Mouse (Mus musculus) forebrain, embryonic 14.5 days (tissue): ENCODE measurements around the gene Shank2. TPM values are rescaled to one million over a fixed set of nuclear protein-coding genes. Genes with fewer than 3 reads are reported as not detected.

Source experiments
- ATAC-seq: fragments of 200-750 bp; cut with Nextera tagmentation; 2 replicates; pipeline ENCODE4 v1.8.0; 2017; ENCODE audit warnings: mild to moderate bottlenecking, moderate library complexity
- DNase-seq: peaks from one replicate; pipeline ENCODE4 v3.0.0-alpha.2; 2015; ENCODE audit warnings: low spot score
- H3K27ac ChIP-seq: fragments of 300-500 bp; sonication (generic); 2 replicates; pipeline ENCODE4 v1.5.1; 2014; ENCODE audit warnings: low read depth, mild to moderate bottlenecking, control low read depth, low read length, moderate library complexity
- H3K27me3 ChIP-seq: fragments of 300-500 bp; sonication (generic); replicated peaks from 2 replicates; pipeline ENCODE4 v1.6.1; 2014; ENCODE audit warnings: low read length, control low read depth, mixed read lengths; ENCODE audit not compliant: control insufficient read depth, insufficient read depth
- H3K36me3 ChIP-seq: fragments of 300-500 bp; sonication (generic); 2 replicates; pipeline ENCODE4 v1.6.1; 2014; ENCODE audit warnings: low read length, control low read depth; ENCODE audit not compliant: control insufficient read depth, insufficient read depth
- H3K4me1 ChIP-seq: fragments of 300-500 bp; sonication (generic); 2 replicates; pipeline ENCODE4 v1.6.1; 2014; ENCODE audit warnings: antibody characterized with exemption, low read length, control low read depth; ENCODE audit not compliant: control insufficient read depth, insufficient read depth
- H3K4me2 ChIP-seq: fragments of 300-500 bp; sonication (generic); 2 replicates; pipeline ENCODE4 v1.6.1; 2014; ENCODE audit warnings: mild to moderate bottlenecking, control low read depth, low read length
- H3K4me3 ChIP-seq: fragments of 300-500 bp; sonication (generic); 2 replicates; pipeline ENCODE4 v1.5.1; 2014; ENCODE audit warnings: low read depth, low read length, control low read depth
- H3K9ac ChIP-seq: fragments of 300-500 bp; sonication (generic); 2 replicates; pipeline ENCODE4 v1.6.1; 2014; ENCODE audit warnings: mild to moderate bottlenecking, low read length, control low read depth, moderate library complexity
- H3K9me3 ChIP-seq: fragments of 300-500 bp; sonication (generic); replicated peaks from 2 replicates; pipeline ENCODE4 v1.6.1; 2016; ENCODE audit warnings: low read length, control low read depth, mixed read lengths; ENCODE audit not compliant: control insufficient read depth
- WGBS: fragments of 180-500 bp; shearing (Covaris S2); extraction: QIAGEN DNeasy Blood & Tissue Kit; methylation state at CpG from one replicate; pipeline ENCODE4 v1.1.7; 2014; 5-methylcytosine and 5-hydroxymethylcytosine counted together
- polyA plus RNA-seq: library from polyadenylated mRNA; unstranded; fragments of >200 nt; fragmentation: Nextera tagmentation; extraction: Ambion mirVana; gene quantifications from 2 replicates; pipeline ENCODE4 v1.2.1, GENCODE M21; 2014

Gene Shank2
- polyA plus RNA-seq, 1 experiment from 2014 or later = 4.6 TPM

- Histone ChIP-seq H3K27me3 (no peaks in the 10 kb centered on the region), H3K4me3 (no peak overlapping the region), H3K4me1 (no peaks in the 10 kb centered on the region), H3K27ac (no peak overlapping the region), H3K4me2 (no peak overlapping the region), H3K9me3 (no peaks in the 10 kb centered on the region), H3K36me3 (no peaks in the 10 kb centered on the region), H3K9ac (no peak overlapping the region)
- WGBS = 65% methylated on average over 8 of the region's 8 CpGs
- peak; percentile 40; the same call in 1 of the 2 replicates for ATAC-seq
- peak; percentile 26 for DNase-seq
Measured at GRCm38 (mm10) chr7:144153682-144154081, 152.0 kb downstream of the Shank2 start.

GRCm38 (mm10) chr7:144157936-144158335 lies 156.2 kb downstream of the Shank2 start:
- H3K4me3 ChIP-seq = no peak overlapping the region
- no peaks in the 10 kb centered on the region for H3K27me3 ChIP-seq
- DNase-seq (no peak), ATAC-seq (no peak)
- WGBS = 86% methylated on average over 8 of the region's 8 CpGs
- H3K9ac ChIP-seq = no peak overlapping the region
- no peaks in the 10 kb centered on the region for H3K36me3 ChIP-seq
- H3K27ac ChIP-seq = no peak overlapping the region
- H3K9me3 ChIP-seq = no peaks in the 10 kb centered on the region
- no peak overlapping the region for H3K4me2 ChIP-seq
- peaks cover 9% of the 10 kb centered on the region for H3K4me1 ChIP-seq

- Histone ChIP-seq H3K36me3 (no peaks in the 10 kb centered on the region), H3K9ac (no peak overlapping the region), H3K27ac (peak overlapping the region; percentile 60; the same call in 1 of the 2 replicates), H3K4me1 (peaks cover 9% of the 10 kb centered on the region), H3K27me3 (no peaks in the 10 kb centered on the region), H3K9me3 (no peaks in the 10 kb centered on the region), H3K4me2 (no peak overlapping the region), H3K4me3 (no peak overlapping the region)
- ATAC-seq (peak; percentile 83), DNase-seq (peak; percentile 66)
- 54% methylated on average over 8 of the region's 8 CpGs for WGBS
Measured at GRCm38 (mm10) chr7:144159556-144159955, 157.8 kb downstream of the Shank2 start.

- peak overlapping the region; percentile 60; the same call in 1 of the 2 replicates for H3K27ac ChIP-seq
- no peak overlapping the region for H3K9ac ChIP-seq
- H3K4me3 ChIP-seq = no peak overlapping the region
- DNase-seq (no peak), ATAC-seq (no peak)
- H3K36me3 ChIP-seq = no peaks in the 10 kb centered on the region
- H3K9me3 ChIP-seq = no peaks in the 10 kb centered on the region
- no peak overlapping the region for H3K4me2 ChIP-seq
- WGBS = 74% methylated on average over 2 of the region's 2 CpGs
- no peaks in the 10 kb centered on the region for H3K27me3 ChIP-seq
- peaks cover 9% of the 10 kb centered on the region for H3K4me1 ChIP-seq
Measured at GRCm38 (mm10) chr7:144160066-144160465, 158.3 kb downstream of the Shank2 start.

GRCm38 (mm10) chr7:144160646-144161249 lies 159.0 kb downstream of the Shank2 start:
- ATAC-seq (peak; percentile 58; the same call in 1 of the 2 replicates), DNase-seq (peak; percentile 49)
- Histone ChIP-seq H3K27ac (peak overlapping the region; percentile 48), H3K9ac (no peak overlapping the region), H3K4me3 (no peak overlapping the region), H3K4me1 (peaks cover 9% of the 10 kb centered on the region), H3K27me3 (no peaks in the 10 kb centered on the region), H3K36me3 (no peaks in the 10 kb centered on the region), H3K4me2 (no peak overlapping the region), H3K9me3 (no peaks in the 10 kb centered on the region)
- 84% methylated on average over 15 of the region's 15 CpGs for whole genome bisulfite sequencing

GRCm38 (mm10) chr7:144170272-144170671 lies 168.5 kb downstream of the Shank2 start:
- peaks cover 8% of the 10 kb centered on the region; the same call in 1 of the 2 replicates for H3K4me1 ChIP-seq
- no peak overlapping the region for H3K27ac ChIP-seq
- WGBS = 80% methylated on average over 5 of the region's 5 CpGs
- no peak for ATAC-seq
- no peaks in the 10 kb centered on the region for H3K9me3 ChIP-seq
- H3K4me3 ChIP-seq = no peak overlapping the region
- DNase-seq = peak; percentile 20
- no peak overlapping the region for H3K9ac ChIP-seq
- H3K36me3 ChIP-seq = no peaks in the 10 kb centered on the region
- no peaks in the 10 kb centered on the region for H3K27me3 ChIP-seq
- H3K4me2 ChIP-seq = no peak overlapping the region

GRCm38 (mm10) chr7:144170686-144171085 lies 169.0 kb downstream of the Shank2 start:
- Histone ChIP-seq H3K36me3 (no peaks in the 10 kb centered on the region), H3K4me2 (no peak overlapping the region), H3K9ac (no peak overlapping the region), H3K4me1 (peaks cover 8% of the 10 kb centered on the region; the same call in 1 of the 2 replicates), H3K27ac (no peak overlapping the region), H3K9me3 (no peaks in the 10 kb centered on the region), H3K4me3 (no peak overlapping the region), H3K27me3 (no peaks in the 10 kb centered on the region)
- DNase-seq = peak; percentile 30
- no peak for ATAC-seq
- WGBS = 74% methylated on average over 9 of the region's 9 CpGs

GRCm38 (mm10) chr7:144173869-144174268 lies 172.1 kb downstream of the Shank2 start:
- H3K9ac ChIP-seq = no peak overlapping the region
- 88% methylated on average over 6 of the region's 6 CpGs for WGBS
- H3K9me3 ChIP-seq = no peaks in the 10 kb centered on the region
- DNase-seq (no peak), ATAC-seq (no peak)
- peaks cover 10% of the 10 kb centered on the region; the same call in 1 of the 2 replicates for H3K4me1 ChIP-seq
- H3K36me3 ChIP-seq = no peaks in the 10 kb centered on the region
- no peak overlapping the region for H3K4me3 ChIP-seq
- no peaks in the 10 kb centered on the region for H3K27me3 ChIP-seq
- no peak overlapping the region for H3K4me2 ChIP-seq
- H3K27ac ChIP-seq = peak overlapping the region; percentile 33; the same call in 1 of the 2 replicates

GRCm38 (mm10) chr7:144174329-144174728 lies 172.6 kb downstream of the Shank2 start:
- ATAC-seq (peak; percentile 71; the same call in 1 of the 2 replicates), DNase-seq (peak; percentile 49)
- peak overlapping the region; percentile 33; the same call in 1 of the 2 replicates for H3K27ac ChIP-seq
- H3K4me1 ChIP-seq = peaks cover 10% of the 10 kb centered on the region; the same call in 1 of the 2 replicates
- no peak overlapping the region for H3K4me2 ChIP-seq
- no peak overlapping the region for H3K4me3 ChIP-seq
- H3K36me3 ChIP-seq = no peaks in the 10 kb centered on the region
- no peaks in the 10 kb centered on the region for H3K27me3 ChIP-seq
- H3K9me3 ChIP-seq = no peaks in the 10 kb centered on the region
- WGBS = 66% methylated on average over 14 of the region's 14 CpGs
- H3K9ac ChIP-seq = no peak overlapping the region
